Mouse (Mus musculus): Measurements from ENCODE around the gene Pou3f3.

The Pou3f3 gene

DNA sequence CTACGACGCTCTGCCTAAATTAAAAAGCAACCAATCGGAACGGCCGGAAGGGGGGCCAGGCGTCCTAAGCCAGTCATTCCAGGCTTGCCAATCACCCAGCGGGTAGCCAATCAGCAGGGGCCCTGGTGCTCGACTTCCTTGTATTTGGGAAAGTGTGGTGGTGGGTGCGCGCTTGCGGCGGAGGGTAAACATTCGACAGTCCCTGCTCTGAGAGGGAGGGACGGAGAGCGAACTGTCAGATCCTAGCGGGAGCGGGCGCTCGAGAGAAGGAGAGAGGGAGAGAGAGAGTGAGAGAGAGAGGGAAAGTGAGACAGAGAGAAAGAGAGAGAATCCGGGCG is at the start of gene Pou3f3:
Gene Pou3f3 (plus strand): TSS at position 191 of the 338 bp plus-strand sequence.
- no peak for DNase-seq

DNA sequence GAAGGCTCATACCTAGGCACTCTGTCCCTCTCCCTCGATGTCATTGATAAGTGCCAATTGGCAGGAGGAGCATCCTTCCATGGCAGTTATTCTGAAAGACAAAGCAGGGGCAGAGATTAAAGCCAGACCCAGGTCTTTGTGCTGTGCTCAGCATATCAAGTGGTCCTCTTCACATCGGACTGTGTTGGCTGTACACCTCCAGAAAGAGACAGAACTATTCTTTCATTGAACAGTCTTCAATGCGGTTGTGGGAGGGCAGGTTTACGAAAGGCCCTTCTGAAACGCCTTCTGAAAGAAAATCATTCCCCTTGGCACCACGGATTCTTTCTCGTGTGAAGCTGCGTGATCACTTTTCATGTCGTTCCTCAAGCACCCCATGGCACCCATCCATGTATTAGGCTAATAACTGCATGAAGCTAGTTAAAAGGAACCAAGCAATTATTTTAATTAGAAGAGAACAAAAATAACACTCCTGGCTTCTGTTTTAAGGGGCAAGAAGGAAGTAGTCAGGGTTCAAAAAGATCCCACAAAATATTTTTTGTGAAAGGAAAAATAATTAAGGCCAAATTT is 47.1 kb upstream of the Pou3f3 start:
- no peak for DNase-seq

GRCm38 (mm10) chr1:42651461-42651860 is 44.1 kb upstream of the Pou3f3 start:
- DNase-seq: no peak

GRCm38 (mm10) chr1:42667546-42667945 is 28.0 kb upstream of the Pou3f3 start:
- DNase-seq: no peak

DNA sequence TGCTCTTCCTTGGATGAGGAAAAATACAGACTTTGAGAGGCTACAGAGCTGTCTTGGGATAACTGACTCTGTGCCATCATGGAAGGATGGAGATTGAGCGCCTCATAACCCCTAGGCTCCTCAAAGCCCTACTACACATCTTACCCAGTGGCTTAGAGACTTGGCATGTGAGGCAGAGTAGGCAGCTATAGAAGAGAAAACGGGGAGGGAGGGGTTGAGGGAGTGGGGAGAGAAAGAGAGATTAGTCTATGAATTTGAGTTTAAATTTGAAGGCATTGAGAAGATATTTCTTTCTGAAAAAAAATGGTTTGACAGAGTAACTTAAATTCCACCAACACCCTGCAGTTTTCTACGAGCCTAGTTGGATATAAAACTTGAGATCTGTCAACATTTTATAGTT is 14.9 kb upstream of the Pou3f3 start:
- no peak for DNase-seq

DNA sequence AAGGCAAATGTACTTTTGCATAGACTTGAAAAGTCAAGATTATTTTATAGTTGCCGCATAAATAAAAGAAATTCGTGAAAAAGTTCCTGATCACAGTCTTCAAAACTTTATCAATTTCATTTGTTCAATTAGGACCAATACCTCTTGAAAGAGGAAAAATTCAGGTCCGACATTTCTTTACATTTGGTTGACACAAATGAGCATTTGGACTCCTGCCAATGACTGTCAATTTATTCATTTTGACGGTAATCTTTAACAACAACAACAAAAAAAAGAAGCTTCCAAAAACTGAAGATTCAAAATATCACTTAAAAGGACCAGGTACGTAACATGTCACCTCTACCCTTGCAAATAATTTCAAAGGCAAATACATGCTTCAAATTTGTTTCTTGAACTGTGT is 13.8 kb upstream of the Pou3f3 start:
- DNase-seq: no peak

DNA sequence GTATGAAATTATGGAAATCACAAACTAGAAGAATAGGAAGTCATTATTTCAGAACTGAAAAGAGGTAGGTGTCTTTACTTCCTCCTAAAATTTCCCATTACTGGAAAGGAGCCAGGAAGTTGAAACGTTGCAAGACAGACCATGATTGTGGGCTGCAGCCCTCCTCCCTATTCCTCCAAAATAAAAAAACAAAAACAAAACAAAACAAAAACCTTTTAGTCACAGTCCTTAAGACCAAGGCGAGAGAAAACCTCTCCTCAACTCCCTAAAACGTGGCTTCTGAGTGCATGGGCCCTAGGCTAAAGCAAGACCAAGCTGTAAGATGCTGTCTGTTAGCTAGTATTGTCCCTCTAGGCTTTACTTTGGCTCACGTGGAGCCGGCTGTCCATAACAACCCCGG is 11.7 kb upstream of the Pou3f3 start:
- DNase-seq: no peak

DNA sequence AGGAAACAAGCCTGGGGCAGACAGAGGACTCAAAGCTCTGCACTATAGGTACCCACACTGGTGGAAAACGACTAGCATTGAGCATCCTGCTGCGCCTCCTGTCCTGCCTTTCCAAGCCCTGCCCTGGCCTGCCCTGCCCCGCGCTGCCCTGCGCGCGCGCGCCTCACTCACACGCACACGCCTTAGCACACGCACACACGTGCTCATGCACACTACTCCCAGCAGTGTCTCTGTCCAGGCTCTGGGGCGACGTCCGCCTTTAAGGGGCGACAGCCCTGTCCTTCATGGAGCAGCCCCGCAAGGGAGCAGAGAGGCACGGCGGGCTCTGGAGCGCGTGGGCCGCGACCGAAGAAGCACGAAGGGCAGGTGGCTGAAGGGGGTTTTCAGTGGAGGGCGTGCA is 11.2 kb upstream of the Pou3f3 start:
- no peak for DNase-seq

DNA sequence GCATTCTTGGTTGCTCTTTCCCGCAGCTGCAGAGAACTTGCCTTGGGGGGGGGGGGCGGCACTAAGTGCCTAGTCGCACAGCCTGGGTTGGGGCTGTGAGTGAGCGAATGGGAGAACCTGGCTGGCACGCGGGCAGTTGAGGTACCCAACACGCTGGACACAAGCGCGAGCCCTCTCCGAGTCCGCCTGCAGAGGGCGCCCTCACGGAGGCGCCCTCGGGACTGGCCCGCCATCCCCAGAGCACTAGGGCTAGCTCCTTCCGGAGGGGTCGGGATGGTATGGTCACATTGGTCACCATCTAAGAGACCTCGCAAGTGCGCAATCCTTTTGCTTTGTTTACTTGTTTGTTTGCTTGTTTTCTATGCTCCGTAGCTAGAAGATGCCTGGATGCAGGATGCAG is 10.8 kb upstream of the Pou3f3 start:
- DNase-seq: no peak

GRCm38 (mm10) chr1:42685321-42685960 is 10.1 kb upstream of the Pou3f3 start:
- no peak for DNase-seq

GRCm38 (mm10) chr1:42686194-42687131 is 9.1 kb upstream of the Pou3f3 start:
- DNase-seq: no peak

GRCm38 (mm10) chr1:42687271-42687670 is 8.3 kb upstream of the Pou3f3 start:
- DNase-seq: no peak

GRCm38 (mm10) chr1:42687756-42688540 is 7.6 kb upstream of the Pou3f3 start:
- DNase-seq: no peak

- no peak for DNase-seq
Observed at GRCm38 (mm10) chr1:42688541-42689125, 6.9 kb upstream of the Pou3f3 start.

DNA sequence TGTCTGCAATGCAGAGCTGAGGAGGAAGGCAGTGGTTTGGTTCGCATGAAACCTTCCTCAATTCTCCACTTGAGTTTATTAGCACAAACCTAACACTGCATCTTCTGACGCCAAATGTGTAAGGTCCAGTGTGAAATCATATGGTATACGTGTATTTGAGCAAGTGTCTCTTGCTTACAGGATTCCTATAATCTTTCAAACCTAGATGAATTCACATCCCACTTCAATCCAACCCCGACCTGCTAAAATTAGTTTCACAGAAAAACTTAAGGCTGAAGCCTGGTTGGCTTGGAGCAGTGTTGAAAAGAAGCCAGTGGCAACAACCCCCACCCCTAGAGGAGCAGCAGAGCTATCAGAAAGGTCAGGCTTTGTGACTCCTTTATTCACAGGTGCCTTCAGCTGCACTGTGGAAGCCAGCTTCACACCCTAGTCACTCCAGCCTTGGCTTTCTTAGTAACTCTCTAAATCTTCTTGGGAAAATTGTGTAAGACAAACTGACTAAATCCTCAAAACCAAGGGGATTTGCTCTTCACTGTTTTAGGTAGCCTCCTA is 5.5 kb upstream of the Pou3f3 start:
- DNase-seq: no peak

DNA sequence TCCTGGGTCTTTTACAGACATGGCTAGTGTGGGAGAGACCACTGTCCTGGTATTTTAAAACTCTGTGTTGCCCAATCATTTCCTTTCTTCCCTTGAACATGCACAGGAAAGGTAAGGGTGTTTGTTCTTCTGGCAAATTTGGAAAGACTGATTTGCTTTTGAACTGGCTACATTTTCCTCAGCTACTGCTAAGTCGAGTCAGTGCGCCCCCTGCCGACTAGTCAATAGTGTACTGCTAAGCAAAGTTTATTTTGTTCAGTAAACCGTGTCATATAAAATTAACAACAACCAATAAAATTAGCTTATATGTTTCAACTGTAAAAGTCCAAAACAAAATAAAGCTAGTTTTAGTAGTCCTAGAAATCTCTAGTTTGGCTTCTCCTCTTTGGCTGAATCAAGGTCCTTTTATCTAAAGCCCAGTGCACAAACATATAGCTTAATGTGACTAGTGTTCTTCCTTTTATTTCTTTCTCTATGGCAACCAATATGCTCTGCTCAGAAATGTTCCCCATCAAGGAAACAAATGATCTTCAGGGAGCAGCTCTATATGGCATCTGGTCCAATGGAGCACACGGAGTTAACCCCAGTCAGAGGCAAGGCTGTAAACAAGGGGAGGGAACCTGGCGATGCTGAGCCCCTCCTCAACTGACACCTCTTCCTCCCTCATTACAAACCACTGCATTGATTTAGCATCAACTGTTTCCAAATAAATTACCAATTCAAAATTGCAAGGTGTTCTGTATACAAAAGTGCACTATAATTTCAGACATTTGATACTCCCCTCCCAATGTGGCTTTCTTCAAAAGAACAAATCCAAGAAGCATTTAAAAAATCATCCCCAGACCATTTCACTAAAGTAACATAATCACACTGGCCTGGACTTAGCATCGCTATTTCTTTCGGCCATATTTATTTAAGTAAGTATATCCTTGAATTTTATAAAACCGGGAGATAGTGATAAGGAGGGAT is 4.1 kb upstream of the Pou3f3 start:
- no peak for DNase-seq

DNA sequence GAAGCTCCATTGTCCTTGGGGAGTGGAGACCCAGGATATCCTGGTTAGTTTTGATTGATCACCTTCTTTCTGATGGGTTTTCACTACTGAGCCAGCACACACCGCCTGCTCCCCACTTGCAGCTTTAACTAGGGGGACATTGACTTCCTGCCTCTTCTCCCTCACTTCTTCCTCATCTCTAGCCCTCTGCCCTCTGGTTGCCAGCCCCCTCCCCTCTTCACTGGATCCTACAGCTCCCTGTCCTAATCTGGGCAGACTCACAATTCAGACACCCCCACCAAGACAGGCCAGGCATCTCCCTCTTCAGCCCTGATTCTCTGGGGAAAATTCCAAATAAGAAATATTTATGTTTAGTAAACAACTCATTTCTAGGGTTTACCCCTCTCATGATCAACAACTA is 3.3 kb upstream of the Pou3f3 start:
- no peak for DNase-seq

- no peak for DNase-seq
Observed at GRCm38 (mm10) chr1:42693101-42693715, 2.4 kb upstream of the Pou3f3 start.

- DNase-seq: no peak
Observed at GRCm38 (mm10) chr1:42693852-42694251, 1.7 kb upstream of the Pou3f3 start.

DNA sequence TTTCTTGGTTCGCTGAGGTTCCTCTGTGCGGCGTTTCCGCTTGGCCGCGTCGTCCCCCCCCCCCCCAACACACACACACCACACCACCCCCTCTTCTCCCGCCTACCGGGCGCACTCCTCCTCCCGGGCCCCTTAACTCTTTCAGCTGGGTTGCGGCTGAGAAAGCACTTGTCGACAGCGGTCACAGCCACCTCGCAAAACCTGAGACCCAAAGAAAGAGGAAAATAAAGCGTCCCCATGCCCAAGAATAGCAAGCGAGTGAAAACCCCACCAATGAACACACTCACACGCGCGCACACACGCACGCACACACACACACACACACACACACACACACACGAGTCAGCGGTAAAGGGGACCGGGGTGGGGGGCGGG is 1.3 kb upstream of the Pou3f3 start:
- DNase-seq: no peak

Measured in thymus, adult 18-20 months (tissue).